Mouse (Mus musculus): ENCODE measurements around the gene Cpsf6. TPM values are rescaled to one million over a fixed set of nuclear protein-coding genes. Genes with fewer than 3 reads are reported as not detected.
A peak's percentile ranks its signal among the peaks of the same experiment; 100 is the strongest.

The Cpsf6 gene
- polyA plus RNA-seq, 2 experiments, result 119 to 144 TPM

DNA sequence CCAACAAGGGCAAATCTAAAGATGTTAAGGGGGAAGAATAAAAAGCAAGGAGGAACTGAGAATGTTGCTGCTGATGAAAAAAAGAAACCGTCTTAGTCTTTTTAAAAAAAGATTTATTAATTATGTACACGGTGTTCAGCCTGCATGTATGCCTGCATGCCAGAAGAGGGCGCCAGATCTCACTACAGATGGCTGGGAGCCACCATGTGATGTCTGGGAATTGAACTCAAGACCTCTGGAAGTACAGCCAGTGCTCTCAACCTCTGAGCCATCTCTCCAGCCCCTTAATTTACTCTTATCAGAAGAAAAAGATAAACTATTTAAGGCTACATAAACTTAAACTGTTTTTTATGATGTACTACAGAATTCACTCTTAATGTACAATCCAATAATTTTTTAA, 16.7 kb downstream of the Cpsf6 start:
- no peak for DNase-seq (ENCODE audit: low spot score)
- Histone ChIP-seq H3K9me3 (ENCODE audit: control insufficient read depth, low read length) (no peaks in the 10 kb centered on the region), H3K4me2 (replicated peaks; ENCODE audit: low read depth, low read length, severe bottlenecking) (no peak overlapping the region), H3K27ac (replicated peaks; ENCODE audit: low read depth, low read length) (no peak overlapping the region), H3K36me3 (ENCODE audit: control insufficient read depth, insufficient read depth, low read length) (peaks cover 83% of the 10 kb centered on the region), H3K9ac (ENCODE audit: low read depth, low read length, severe bottlenecking) (no peak overlapping the region), H3K27me3 (ENCODE audit: control insufficient read depth, insufficient read depth, low read length) (no peaks in the 10 kb centered on the region), H3K4me1 (ENCODE audit: control insufficient read depth, insufficient read depth, low read length) (no peaks in the 10 kb centered on the region), H3K4me3 (replicated peaks; ENCODE audit: low read length) (no peak overlapping the region)
- no peak for ATAC-seq (ENCODE audit: low FRiP score, low read depth)
- TF ChIP-seq POLR2A (IDR thresholded peaks at IDR 0.05; ENCODE audit: borderline replicate concordance, extremely low read depth, insufficient read depth, insufficient read length), result no peak
- WGBS, result 44% methylated on average over 3 of the region's 3 CpGs

DNA sequence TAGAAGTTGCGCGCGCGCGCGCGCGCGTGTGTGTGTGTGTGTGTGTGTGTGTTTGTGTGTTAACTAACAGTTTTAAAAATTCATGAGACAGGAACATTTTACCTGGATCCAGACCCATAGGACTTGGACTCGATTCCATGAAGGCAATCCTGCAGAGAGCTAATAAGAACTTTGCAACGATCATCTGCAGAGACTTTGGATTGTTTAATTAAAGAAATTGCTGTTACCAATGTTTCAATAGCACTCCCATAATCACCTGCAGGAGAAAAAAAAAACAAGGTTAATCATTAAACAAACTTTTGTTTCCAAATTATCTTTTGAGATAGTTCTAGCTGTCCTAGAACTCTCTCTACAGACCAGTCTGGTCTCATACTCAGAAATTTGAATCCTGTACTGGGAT, 20.9 kb downstream of the Cpsf6 start:
- ATAC-seq (ENCODE audit: low FRiP score, low read depth), result no peak
- Histone ChIP-seq H3K4me2 (replicated peaks; ENCODE audit: low read depth, low read length, severe bottlenecking) (no peak overlapping the region), H3K27me3 (ENCODE audit: control insufficient read depth, insufficient read depth, low read length) (no peaks in the 10 kb centered on the region), H3K9ac (ENCODE audit: low read depth, low read length, severe bottlenecking) (no peak overlapping the region), H3K36me3 (ENCODE audit: control insufficient read depth, insufficient read depth, low read length) (peaks cover 82% of the 10 kb centered on the region), H3K4me1 (ENCODE audit: control insufficient read depth, insufficient read depth, low read length) (no peaks in the 10 kb centered on the region), H3K4me3 (replicated peaks; ENCODE audit: low read length) (no peak overlapping the region), H3K9me3 (ENCODE audit: control insufficient read depth, low read length) (no peaks in the 10 kb centered on the region), H3K27ac (replicated peaks; ENCODE audit: low read depth, low read length) (no peak overlapping the region)
- no peak for DNase-seq (ENCODE audit: low spot score)
- 88% methylated on average over 11 of the region's 11 CpGs for WGBS
- TF ChIP-seq POLR2A (IDR thresholded peaks at IDR 0.05; ENCODE audit: borderline replicate concordance, extremely low read depth, insufficient read depth, insufficient read length), result no peak

GRCm38 (mm10) chr10:117343000-117343399, 36.8 kb downstream of the Cpsf6 start:
- Histone ChIP-seq H3K9ac (ENCODE audit: low read depth, low read length, severe bottlenecking) (no peak overlapping the region), H3K4me1 (ENCODE audit: control insufficient read depth, insufficient read depth, low read length) (no peaks in the 10 kb centered on the region), H3K4me3 (replicated peaks; ENCODE audit: low read length) (no peak overlapping the region), H3K27me3 (ENCODE audit: control insufficient read depth, insufficient read depth, low read length) (no peaks in the 10 kb centered on the region), H3K27ac (replicated peaks; ENCODE audit: low read depth, low read length) (0 out of 2 replicates have a peak overlapping the region, but pooled peaks have one; percentile 8), H3K36me3 (ENCODE audit: control insufficient read depth, insufficient read depth, low read length) (peaks cover 14% of the 10 kb centered on the region; the same call in 1 of the 2 replicates), H3K9me3 (ENCODE audit: control insufficient read depth, low read length) (no peaks in the 10 kb centered on the region), H3K4me2 (replicated peaks; ENCODE audit: low read depth, low read length, severe bottlenecking) (no peak overlapping the region)
- no peak for TF ChIP-seq POLR2A (IDR thresholded peaks at IDR 0.05; ENCODE audit: borderline replicate concordance, extremely low read depth, insufficient read depth, insufficient read length)
- DNase-seq (ENCODE audit: low spot score) (no peak), ATAC-seq (ENCODE audit: low FRiP score, low read depth) (no peak)
- 84% methylated on average over 4 of the region's 4 CpGs for WGBS

- WGBS, result 65% methylated on average over 2 of the region's 2 CpGs
- Histone ChIP-seq H3K9me3 (ENCODE audit: control insufficient read depth, low read length) (no peaks in the 10 kb centered on the region), H3K4me3 (replicated peaks; ENCODE audit: low read length) (no peak overlapping the region), H3K4me1 (ENCODE audit: control insufficient read depth, insufficient read depth, low read length) (no peaks in the 10 kb centered on the region), H3K36me3 (ENCODE audit: control insufficient read depth, insufficient read depth, low read length) (peaks cover 11% of the 10 kb centered on the region; the same call in 1 of the 2 replicates), H3K4me2 (replicated peaks; ENCODE audit: low read depth, low read length, severe bottlenecking) (no peak overlapping the region), H3K9ac (ENCODE audit: low read depth, low read length, severe bottlenecking) (no peak overlapping the region), H3K27ac (replicated peaks; ENCODE audit: low read depth, low read length) (0 out of 2 replicates have a peak overlapping the region, but pooled peaks have one; percentile 8), H3K27me3 (ENCODE audit: control insufficient read depth, insufficient read depth, low read length) (no peaks in the 10 kb centered on the region)
- no peak for TF ChIP-seq POLR2A (IDR thresholded peaks at IDR 0.05; ENCODE audit: borderline replicate concordance, extremely low read depth, insufficient read depth, insufficient read length)
- ATAC-seq (ENCODE audit: low FRiP score, low read depth), result no peak
- DNase-seq (ENCODE audit: low spot score), result no peak
Observed at GRCm38 (mm10) chr10:117342406-117342805, 37.4 kb downstream of the Cpsf6 start.

- ATAC-seq (ENCODE audit: low FRiP score, low read depth), result no peak
- Histone ChIP-seq H3K9ac (ENCODE audit: low read depth, low read length, severe bottlenecking) (no peak overlapping the region), H3K9me3 (ENCODE audit: control insufficient read depth, low read length) (no peaks in the 10 kb centered on the region), H3K27ac (replicated peaks; ENCODE audit: low read depth, low read length) (no peak overlapping the region), H3K4me1 (ENCODE audit: control insufficient read depth, insufficient read depth, low read length) (no peaks in the 10 kb centered on the region), H3K27me3 (ENCODE audit: control insufficient read depth, insufficient read depth, low read length) (no peaks in the 10 kb centered on the region), H3K4me2 (replicated peaks; ENCODE audit: low read depth, low read length, severe bottlenecking) (no peak overlapping the region), H3K36me3 (ENCODE audit: control insufficient read depth, insufficient read depth, low read length) (peaks cover 4% of the 10 kb centered on the region; the same call in 1 of the 2 replicates), H3K4me3 (replicated peaks; ENCODE audit: low read length) (no peak overlapping the region)
- 73% methylated on average over 4 of the region's 4 CpGs for WGBS
- TF ChIP-seq POLR2A (IDR thresholded peaks at IDR 0.05; ENCODE audit: borderline replicate concordance, extremely low read depth, insufficient read depth, insufficient read length), result no peak
- DNase-seq (ENCODE audit: low spot score), result no peak
Observed at GRCm38 (mm10) chr10:117341029-117341428, 38.8 kb downstream of the Cpsf6 start.

DNA sequence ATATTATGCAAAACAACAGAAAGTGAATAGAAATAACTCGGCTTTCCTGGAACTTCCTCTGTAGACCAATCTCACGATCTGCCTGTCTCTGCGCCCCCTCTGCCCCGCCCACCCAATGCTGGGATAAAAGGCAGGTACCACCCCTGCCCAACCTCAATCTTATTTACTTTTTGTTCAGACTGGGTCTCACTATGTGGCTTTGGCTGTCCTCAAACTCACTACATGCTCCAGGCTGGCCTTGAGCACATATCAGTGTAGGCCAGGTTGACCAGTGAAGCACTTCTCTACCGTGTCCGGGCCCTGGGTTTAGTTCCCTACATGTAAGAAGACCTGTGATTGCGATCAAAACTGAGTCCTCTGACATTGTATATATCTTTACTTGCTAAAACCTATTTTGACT, 40.6 kb downstream of the Cpsf6 start:
- WGBS, result 87% methylated on average over 7 of the region's 7 CpGs
- H3K27ac ChIP-seq (replicated peaks; ENCODE audit: low read depth, low read length), result no peak overlapping the region
- H3K27me3 ChIP-seq (ENCODE audit: control insufficient read depth, insufficient read depth, low read length), result no peaks in the 10 kb centered on the region
- H3K4me1 ChIP-seq (ENCODE audit: control insufficient read depth, insufficient read depth, low read length), result 0 out of 2 replicates have a peak, but pooled peaks cover 2% of the 10 kb centered on the region
- ATAC-seq (ENCODE audit: low FRiP score, low read depth) (no peak), DNase-seq (ENCODE audit: low spot score) (no peak)
- H3K9me3 ChIP-seq (ENCODE audit: control insufficient read depth, low read length), result no peaks in the 10 kb centered on the region
- H3K36me3 ChIP-seq (ENCODE audit: control insufficient read depth, insufficient read depth, low read length), result peaks cover 4% of the 10 kb centered on the region; the same call in 1 of the 2 replicates
- H3K4me3 ChIP-seq (replicated peaks; ENCODE audit: low read length), result no peak overlapping the region
- no peak for TF ChIP-seq POLR2A (IDR thresholded peaks at IDR 0.05; ENCODE audit: borderline replicate concordance, extremely low read depth, insufficient read depth, insufficient read length)
- H3K9ac ChIP-seq (ENCODE audit: low read depth, low read length, severe bottlenecking), result no peak overlapping the region
- H3K4me2 ChIP-seq (replicated peaks; ENCODE audit: low read depth, low read length, severe bottlenecking), result no peak overlapping the region
